19 mouse cellular contexts compared by ENCODE assay signal in genomic region chr7:43810994-43811393, GRCm38 (mm10). TPM values are rescaled to one million over a fixed set of nuclear protein-coding genes. Genes with fewer than 3 reads are reported as not detected.
DNase-seq lines count a peak whose midpoint lies in the region; ATAC-seq and TF ChIP-seq lines count a peak whose summit lies in the region.
"Had no signal": no experiment of that assay in that cellular context is flagged by ENCODE, and none has a peak within 500 bp of the region (broad histone marks: within the 10 kb centered on the region; RNA-seq: fewer than 3 reads in every experiment).

Gene Klk7, plus strand, starts transcription at chr7:43811294.

- no peaks in the 10 kb centered on the region for H3K27me3 ChIP-seq in embryonic facial prominence, embryonic 15.5 days
- no peaks in the 10 kb centered on the region for H3K27me3 ChIP-seq in embryonic facial prominence, embryonic 10.5 days (replicated peaks; ENCODE audit: low read depth, poor library complexity, severe bottlenecking)
- H3K27me3 ChIP-seq in stomach, postnatal 0 days (ENCODE audit: control insufficient read depth, insufficient read depth, low read length): no peaks in the 10 kb centered on the region; the same call in 1 of the 2 replicates
- H3K27me3 ChIP-seq in liver, embryonic 11.5 days (replicated peaks; ENCODE audit: control insufficient read depth, insufficient read depth, low read length): no peaks in the 10 kb centered on the region
- H3K27me3 ChIP-seq: Patski had no signal

- no peak within 1 kb of the TSS for H3K4me3 ChIP-seq in embryonic facial prominence, embryonic 15.5 days (replicated peaks)
- no peak within 1 kb of the TSS for H3K4me3 ChIP-seq in embryonic facial prominence, embryonic 10.5 days
- H3K4me3 ChIP-seq in stomach, postnatal 0 days (ENCODE audit: low read depth, low read length): no peak within 1 kb of the TSS
- H3K4me3 ChIP-seq in liver, embryonic 11.5 days (ENCODE audit: low read depth, low read length): no peak within 1 kb of the TSS

- 37% methylated on average over 5 of the region's 5 CpGs for WGBS in embryonic facial prominence, embryonic 15.5 days
- WGBS in embryonic facial prominence, embryonic 10.5 days: 48% methylated on average over 5 of the region's 5 CpGs
- 44% methylated on average over 5 of the region's 5 CpGs for WGBS in stomach, postnatal 0 days
- 46% methylated on average over 5 of the region's 5 CpGs for WGBS in liver, embryonic 11.5 days

- no peaks in the 10 kb centered on the region for H3K9me3 ChIP-seq in embryonic facial prominence, embryonic 15.5 days (replicated peaks)
- no peaks in the 10 kb centered on the region for H3K9me3 ChIP-seq in embryonic facial prominence, embryonic 10.5 days
- H3K9me3 ChIP-seq in stomach, postnatal 0 days (ENCODE audit: control insufficient read depth, low read length): no peaks in the 10 kb centered on the region
- H3K9me3 ChIP-seq in liver, embryonic 11.5 days (ENCODE audit: control insufficient read depth, low read length): no peaks in the 10 kb centered on the region

- no peak for DNase-seq in embryonic facial prominence, embryonic 10.5 days (ENCODE audit: low spot score)
- DNase-seq in stomach, postnatal 0 days (ENCODE audit: low spot score): no peak
- DNase-seq in liver, embryonic 11.5 days (ENCODE audit: low spot score): no peak
- DNase-seq: adrenal gland, adult 2 months; adrenal gland, adult 8-10 months; adrenal gland, postnatal 10 days; adrenal gland, postnatal 14 days; adrenal gland, postnatal 25 days; adrenal gland, postnatal 36 days; B cell, adult 2 months; cerebellum, adult 11 months; cerebellum, adult 11-12 months; cerebellum, adult 18-20 months had no signal

- no peak for TF ChIP-seq EP300 in stomach, postnatal 0 days (optimal IDR thresholded peaks at IDR 0.05)

- ATAC-seq in embryonic facial prominence, embryonic 15.5 days (ENCODE audit: insufficient number of reproducible peaks, low FRiP score, low TSS enrichment, low read depth): no peak
- ATAC-seq in stomach, postnatal 0 days (ENCODE audit: low FRiP score, low TSS enrichment): no peak
- no peak for ATAC-seq in liver, embryonic 11.5 days (replicated peaks; ENCODE audit: low FRiP score)
- ATAC-seq: activated CD4-positive, CD25-positive, alpha-beta regulatory T cell, adult 4 months; CD4-positive, CD25-positive, alpha-beta regulatory T cell, adult 4 months; Patski had no signal

- no peaks in the 10 kb centered on the region for H3K4me1 ChIP-seq in embryonic facial prominence, embryonic 15.5 days
- no peaks in the 10 kb centered on the region for H3K4me1 ChIP-seq in embryonic facial prominence, embryonic 10.5 days
- H3K4me1 ChIP-seq in stomach, postnatal 0 days (replicated peaks; ENCODE audit: control insufficient read depth, insufficient read depth): no peaks in the 10 kb centered on the region
- H3K4me1 ChIP-seq in liver, embryonic 11.5 days (replicated peaks; ENCODE audit: control insufficient read depth, insufficient read depth, low read length): no peaks in the 10 kb centered on the region

- H3K36me3 ChIP-seq in embryonic facial prominence, embryonic 15.5 days: no peaks in the 10 kb centered on the region
- no peaks in the 10 kb centered on the region for H3K36me3 ChIP-seq in embryonic facial prominence, embryonic 10.5 days (replicated peaks)
- no peaks in the 10 kb centered on the region for H3K36me3 ChIP-seq in stomach, postnatal 0 days (ENCODE audit: control insufficient read depth, insufficient read depth, low read length)
- no peaks in the 10 kb centered on the region for H3K36me3 ChIP-seq in liver, embryonic 11.5 days (ENCODE audit: control insufficient read depth, insufficient read depth, low read length)
- H3K36me3 ChIP-seq: G1E had no signal

- no peak within 1 kb of the TSS for H3K27ac ChIP-seq in embryonic facial prominence, embryonic 15.5 days (replicated peaks)
- no peak within 1 kb of the TSS for H3K27ac ChIP-seq in embryonic facial prominence, embryonic 10.5 days (replicated peaks)
- H3K27ac ChIP-seq in stomach, postnatal 0 days (replicated peaks): no peak within 1 kb of the TSS
- H3K27ac ChIP-seq in liver, embryonic 11.5 days (ENCODE audit: low read depth, low read length): no peak within 1 kb of the TSS

- TF ChIP-seq CTCF in stomach, postnatal 0 days (IDR thresholded peaks at IDR 0.05; ENCODE audit: low read depth): no peak

- H3K9ac ChIP-seq in embryonic facial prominence, embryonic 15.5 days: no peak within 1 kb of the TSS
- H3K9ac ChIP-seq in stomach, postnatal 0 days (ENCODE audit: low read length): no peak within 1 kb of the TSS
- no peak within 1 kb of the TSS for H3K9ac ChIP-seq in liver, embryonic 11.5 days (ENCODE audit: low read depth, low read length)

- H3K4me2 ChIP-seq in embryonic facial prominence, embryonic 15.5 days (replicated peaks): no peak within 1 kb of the TSS
- H3K4me2 ChIP-seq in stomach, postnatal 0 days (replicated peaks; ENCODE audit: low read depth): no peak within 1 kb of the TSS
- no peak within 1 kb of the TSS for H3K4me2 ChIP-seq in liver, embryonic 11.5 days

RNA-seq across cellular contexts. Expression of gene Klk7, which starts in this region (rescaled TPM):
- polyA plus RNA-seq in embryonic facial prominence, embryonic 15.5 days (2015; fragmentation: Nextera tagmentation; extraction: Ambion mirVana): 16.7 and 19.1 TPM in 2 replicates
- not detected in 2 replicates for polyA plus RNA-seq in embryonic facial prominence, embryonic 10.5 days (2016; fragmentation: Nextera tagmentation; extraction: Ambion mirVana)
- 56.5 and 56.8 TPM in 2 replicates for polyA plus RNA-seq in stomach, postnatal 0 days (2015; fragmentation: Nextera tagmentation; extraction: Ambion mirVana)
- not detected in 2 replicates for polyA plus RNA-seq in liver, embryonic 11.5 days (2014; fragmentation: Nextera tagmentation; extraction: Ambion mirVana)
- polyA plus RNA-seq: activated CD4-positive, CD25-positive, alpha-beta regulatory T cell, adult 4 months; adrenal gland, adult 2 months; C2C12; G1E; Patski had no signal

Comparison
In these comparisons a context has a peak if more than half of its experiments do, and no peak if none do; other contexts are left out.
1. RNA of gene Klk7 (polyA plus RNA-seq): 56.5 to 56.8 TPM in stomach, postnatal 0 days and 16.7 to 19.1 TPM in embryonic facial prominence, embryonic 15.5 days; not detected in embryonic facial prominence, embryonic 10.5 days and not detected in liver, embryonic 11.5 days; every median in the first group is over 10 times any median in the second.